Mouse (Mus musculus) heart, adult 2 months (tissue): ENCODE results near the gene Hs6st3. TPM values are rescaled to one million over a fixed set of nuclear protein-coding genes. Genes with fewer than 3 reads are reported as not detected.

ENCODE experiments used
- DNase-seq, 2 experiments: peaks; one replicate each; pipeline ENCODE4 v3.0.0; 2021
- H3K27ac ChIP-seq: fragments of 200-600 bp; 2 replicates; pipeline ENCODE4 v1.8.1; 2022
- H3K27me3 ChIP-seq: fragments of 200-500 bp; 2 replicates; pipeline ENCODE4 v1.6.1; 2012; ENCODE audit warnings: mild to moderate bottlenecking, low read length, inconsistent platforms, mixed read lengths; ENCODE audit not compliant: control insufficient read depth, insufficient read depth
- H3K36me3 ChIP-seq: fragments of 200-500 bp; 2 replicates; pipeline ENCODE4 v1.6.1; 2012; ENCODE audit warnings: low read length, inconsistent platforms; ENCODE audit not compliant: control insufficient read depth, insufficient read depth
- H3K4me1 ChIP-seq: fragments of 200-500 bp; 2 replicates; pipeline ENCODE4 v1.6.1; 2011; ENCODE audit warnings: low read length; ENCODE audit not compliant: control insufficient read depth, insufficient read depth
- H3K4me3 ChIP-seq: fragments of 200-600 bp; 2 replicates; pipeline ENCODE4 v1.8.1; 2022
- H3K79me2 ChIP-seq: fragments of 200-500 bp; replicated peaks from 2 replicates; pipeline ENCODE4 v1.6.1; 2012; ENCODE audit warnings: mild to moderate bottlenecking, inconsistent platforms, low read length, moderate library complexity, mixed read lengths; ENCODE audit not compliant: control insufficient read depth, insufficient read depth
- H3K9ac ChIP-seq: fragments of 200-500 bp; 2 replicates; pipeline ENCODE4 v1.6.1; 2012; ENCODE audit warnings: low read depth, mild to moderate bottlenecking, control low read depth, inconsistent platforms, low read length, mixed read lengths
- CTCF ChIP-seq: fragments of 200-600 bp; IDR thresholded peaks from 2 replicates; pipeline ENCODE4 v1.8.1; 2022; ENCODE audit warnings: antibody characterized with exemption, mild to moderate bottlenecking, moderate library complexity
- EP300 ChIP-seq: fragments of 200-500 bp; IDR thresholded peaks from 2 replicates; pipeline ENCODE4 v1.6.1; 2011; ENCODE audit warnings: low read depth, low read length, control low read depth; ENCODE audit not compliant: insufficient read depth
- POLR2A ChIP-seq: fragments of 200-500 bp; IDR thresholded peaks from 2 replicates; pipeline ENCODE4 v1.6.1; 2011; ENCODE audit warnings: mild to moderate bottlenecking, low read depth, low read length, control low read depth; ENCODE audit not compliant: insufficient read depth
- WGBS: fragments of 180-500 bp; shearing (Covaris S2); methylation state at CpG from one replicate; pipeline ENCODE4 v1.1.7; 2018; 5-methylcytosine and 5-hydroxymethylcytosine counted together
- intact Hi-C: fragments of 180-260 bp; cut with DNase I; formaldehyde crosslinking; loops from one replicate; pipeline ENCODE4 v1.15.1; 2025
- polyA plus RNA-seq: library from polyadenylated mRNA; depleted of rRNA; stranded (reverse); fragments of >200 nt; gene quantifications from 2 replicates; pipeline ENCODE4 v1.2.3, GENCODE M21; 2012
- total RNA-seq, 2 experiments: library from RNA; stranded (reverse); gene quantifications; 2 replicates each; pipeline ENCODE4 v1.2.3; 2021

Hs6st3 gene
- total and polyA plus RNA-seq, 3 experiments = not detected

- DNase-seq = no peak
- no peaks in the 10 kb centered on the region for H3K36me3 ChIP-seq
- 92% methylated on average over 4 of the region's 4 CpGs for WGBS
- H3K79me2 ChIP-seq = no peaks in the 10 kb centered on the region
- H3K4me3 ChIP-seq = no peak overlapping the region
- intact Hi-C loops = no loop called here
- no peaks in the 10 kb centered on the region for H3K4me1 ChIP-seq
- TF ChIP-seq EP300 (no peak), POLR2A (no peak), CTCF (no peak)
- H3K27me3 ChIP-seq = no peaks in the 10 kb centered on the region
- no peak overlapping the region for H3K27ac ChIP-seq
- no peak overlapping the region for H3K9ac ChIP-seq
These were observed 594.1 kb downstream of the Hs6st3 start for GRCm38 (mm10) chr14:119732219-119732618.

GRCm38 (mm10) chr14:119737408-119737961 is 599.3 kb downstream of the Hs6st3 start:
- 67% methylated on average over 5 of the region's 5 CpGs for WGBS
- H3K79me2 ChIP-seq = no peaks in the 10 kb centered on the region
- no peaks in the 10 kb centered on the region for H3K4me1 ChIP-seq
- TF ChIP-seq POLR2A = no peak
- no peak overlapping the region for H3K4me3 ChIP-seq
- H3K27ac ChIP-seq = no peak overlapping the region
- H3K9ac ChIP-seq = no peak overlapping the region
- intact Hi-C loops = no loop called here
- H3K27me3 ChIP-seq = no peaks in the 10 kb centered on the region
- DNase-seq = no peak
- no peaks in the 10 kb centered on the region for H3K36me3 ChIP-seq

- no peak for DNase-seq
- Histone ChIP-seq H3K36me3 (no peaks in the 10 kb centered on the region), H3K79me2 (no peaks in the 10 kb centered on the region), H3K4me1 (no peaks in the 10 kb centered on the region), H3K27me3 (no peaks in the 10 kb centered on the region), H3K4me3 (no peak overlapping the region), H3K9ac (no peak overlapping the region), H3K27ac (no peak overlapping the region)
- intact Hi-C loops = no loop called here
- TF ChIP-seq CTCF = no peak
- no peak for TF ChIP-seq EP300
- TF ChIP-seq POLR2A = no peak
- 74% methylated on average over 1 of the region's 1 CpGs for WGBS
These were observed 603.6 kb downstream of the Hs6st3 start for GRCm38 (mm10) chr14:119741791-119742190.

- intact Hi-C loops = no loop called here
- H3K4me3 ChIP-seq = no peak overlapping the region
- H3K27ac ChIP-seq = no peak overlapping the region
- WGBS = 84% methylated on average over 7 of the region's 7 CpGs
- no peaks in the 10 kb centered on the region for H3K79me2 ChIP-seq
- DNase-seq = no peak
- no peaks in the 10 kb centered on the region for H3K4me1 ChIP-seq
- H3K27me3 ChIP-seq = no peaks in the 10 kb centered on the region
- no peaks in the 10 kb centered on the region for H3K36me3 ChIP-seq
- TF ChIP-seq CTCF (no peak), EP300 (no peak), POLR2A (no peak)
- no peak overlapping the region for H3K9ac ChIP-seq
These were observed 623.2 kb downstream of the Hs6st3 start for GRCm38 (mm10) chr14:119761376-119761775.

GRCm38 (mm10) chr14:119772040-119772439 is 633.9 kb downstream of the Hs6st3 start:
- intact Hi-C loops = no loop called here
- Histone ChIP-seq H3K4me3 (no peak overlapping the region), H3K27me3 (no peaks in the 10 kb centered on the region), H3K79me2 (no peaks in the 10 kb centered on the region), H3K36me3 (no peaks in the 10 kb centered on the region), H3K27ac (no peak overlapping the region), H3K9ac (no peak overlapping the region), H3K4me1 (no peaks in the 10 kb centered on the region)
- no peak for TF ChIP-seq CTCF
- no peak for TF ChIP-seq EP300
- TF ChIP-seq POLR2A = no peak
- 40% methylated on average over 4 of the region's 4 CpGs for WGBS
- DNase-seq = no peak

GRCm38 (mm10) chr14:119776261-119776660 is 638.1 kb downstream of the Hs6st3 start:
- no peak overlapping the region for H3K9ac ChIP-seq
- no peak for TF ChIP-seq EP300
- TF ChIP-seq CTCF = no peak
- TF ChIP-seq POLR2A = no peak
- WGBS = 71% methylated on average over 3 of the region's 3 CpGs
- no peak overlapping the region for H3K4me3 ChIP-seq
- intact Hi-C loops = no loop called here
- no peaks in the 10 kb centered on the region for H3K79me2 ChIP-seq
- H3K36me3 ChIP-seq = no peaks in the 10 kb centered on the region
- no peaks in the 10 kb centered on the region for H3K4me1 ChIP-seq
- no peak for DNase-seq
- H3K27me3 ChIP-seq = no peaks in the 10 kb centered on the region
- H3K27ac ChIP-seq = no peak overlapping the region
